Mouse (Mus musculus) hindbrain, embryonic 16.5 days (tissue): ENCODE results near the gene Lsamp. TPM values are rescaled to one million over a fixed set of nuclear protein-coding genes. Genes with fewer than 3 reads are reported as not detected.

Experiments used
- ATAC-seq: fragments of 200-750 bp; cut with Nextera tagmentation; 2 replicates; pipeline ENCODE4 v1.8.0; 2017; ENCODE audit warnings: moderate TSS enrichment, moderate library complexity
- H3K27ac ChIP-seq: fragments of 300-500 bp; sonication (generic); 2 replicates; pipeline ENCODE4 v1.5.1; 2014; ENCODE audit warnings: low read depth, mild to moderate bottlenecking, control low read depth, low read length, moderate library complexity
- H3K27me3 ChIP-seq: fragments of 300-500 bp; sonication (generic); replicated peaks from 2 replicates; pipeline ENCODE4 v1.6.1; 2014; ENCODE audit warnings: low read length; ENCODE audit not compliant: control insufficient read depth, insufficient read depth
- H3K36me3 ChIP-seq: fragments of 300-500 bp; sonication (generic); 2 replicates; pipeline ENCODE4 v1.6.1; 2014; ENCODE audit warnings: mild to moderate bottlenecking, low read length, moderate library complexity, mixed read lengths; ENCODE audit not compliant: control insufficient read depth, insufficient read depth
- H3K4me1 ChIP-seq: fragments of 300-500 bp; sonication (generic); 2 replicates; pipeline ENCODE4 v1.6.1; 2014; ENCODE audit warnings: low read depth, low read length; ENCODE audit not compliant: control insufficient read depth, insufficient read depth
- H3K4me2 ChIP-seq: fragments of 300-500 bp; sonication (generic); 2 replicates; pipeline ENCODE4 v1.6.1; 2014; ENCODE audit warnings: mild to moderate bottlenecking, low read length, control low read depth, moderate library complexity
- H3K4me3 ChIP-seq: fragments of 300-500 bp; sonication (generic); 2 replicates; pipeline ENCODE4 v1.5.1; 2014; ENCODE audit warnings: mild to moderate bottlenecking, low read length, control low read depth, moderate library complexity
- H3K9ac ChIP-seq: fragments of 300-500 bp; sonication (generic); 2 replicates; pipeline ENCODE4 v1.6.1; 2014; ENCODE audit warnings: low read depth, mild to moderate bottlenecking, control low read depth, low read length, moderate library complexity
- H3K9me3 ChIP-seq: fragments of 300-500 bp; sonication (generic); 2 replicates; pipeline ENCODE4 v1.6.1; 2014; ENCODE audit warnings: mild to moderate bottlenecking, low read length, moderate library complexity; ENCODE audit not compliant: control insufficient read depth
- WGBS: fragments of 180-500 bp; shearing (Covaris S2); extraction: QIAGEN DNeasy Blood & Tissue Kit; methylation state at CpG from one replicate; pipeline ENCODE4 v1.1.7; 2014; 5-methylcytosine and 5-hydroxymethylcytosine counted together
- polyA plus RNA-seq: library from polyadenylated mRNA; unstranded; fragments of >200 nt; fragmentation: Nextera tagmentation; extraction: Ambion mirVana; gene quantifications from 2 replicates; pipeline ENCODE4 v1.2.1, GENCODE M21; 2015

Gene Lsamp
- polyA plus RNA-seq, 1 experiment from 2014 or later, result 107 TPM

- no peak overlapping the region for H3K4me2 ChIP-seq
- no peak for ATAC-seq
These were observed 897.8 kb downstream of the Lsamp start for GRCm38 (mm10) chr16:40881942-40882341.

GRCm38 (mm10) chr16:40891338-40891737 lies 907.2 kb downstream of the Lsamp start:
- WGBS, result 22% methylated on average over 7 of the region's 7 CpGs

More at GRCm38 (mm10) chr16:40881942-40882341, 897.8 kb downstream of the Lsamp start:
- 73% methylated on average over 5 of the region's 5 CpGs for WGBS
- no peaks in the 10 kb centered on the region for H3K27me3 ChIP-seq
- H3K9me3 ChIP-seq, result no peaks in the 10 kb centered on the region
- H3K4me1 ChIP-seq, result no peaks in the 10 kb centered on the region
- H3K27ac ChIP-seq, result no peak overlapping the region
- no peak overlapping the region for H3K9ac ChIP-seq
- no peaks in the 10 kb centered on the region for H3K36me3 ChIP-seq
- H3K4me3 ChIP-seq, result no peak overlapping the region

GRCm38 (mm10) chr16:40897768-40898327 lies 913.7 kb downstream of the Lsamp start:
- WGBS, result 58% methylated on average over 4 of the region's 4 CpGs

More at GRCm38 (mm10) chr16:40891338-40891737, 907.2 kb downstream of the Lsamp start:
- Histone ChIP-seq H3K4me3 (no peak overlapping the region), H3K4me2 (no peak overlapping the region), H3K9me3 (no peaks in the 10 kb centered on the region), H3K27ac (no peak overlapping the region), H3K4me1 (no peaks in the 10 kb centered on the region; the same call in 1 of the 2 replicates), H3K27me3 (no peaks in the 10 kb centered on the region), H3K36me3 (no peaks in the 10 kb centered on the region), H3K9ac (no peak overlapping the region)
- ATAC-seq, result peak; percentile 64

GRCm38 (mm10) chr16:40907892-40908291 lies 923.7 kb downstream of the Lsamp start:
- H3K4me3 ChIP-seq, result no peak overlapping the region
- H3K9me3 ChIP-seq, result no peaks in the 10 kb centered on the region
- WGBS, result 56% methylated on average over 1 of the region's 1 CpGs
- H3K4me1 ChIP-seq, result no peaks in the 10 kb centered on the region
- no peak for ATAC-seq
- H3K27me3 ChIP-seq, result no peaks in the 10 kb centered on the region
- no peak overlapping the region for H3K27ac ChIP-seq
- H3K4me2 ChIP-seq, result no peak overlapping the region
- no peaks in the 10 kb centered on the region for H3K36me3 ChIP-seq
- no peak overlapping the region for H3K9ac ChIP-seq

More at GRCm38 (mm10) chr16:40897768-40898327, 913.7 kb downstream of the Lsamp start:
- Histone ChIP-seq H3K4me1 (no peaks in the 10 kb centered on the region), H3K4me3 (no peak overlapping the region), H3K9ac (no peak overlapping the region), H3K4me2 (no peak overlapping the region), H3K27ac (no peak overlapping the region), H3K36me3 (no peaks in the 10 kb centered on the region), H3K9me3 (no peaks in the 10 kb centered on the region), H3K27me3 (no peaks in the 10 kb centered on the region)
- no peak for ATAC-seq

GRCm38 (mm10) chr16:40914141-40914540 lies 930.0 kb downstream of the Lsamp start:
- Histone ChIP-seq H3K27ac (no peak overlapping the region), H3K4me2 (no peak overlapping the region), H3K9ac (no peak overlapping the region), H3K4me3 (no peak overlapping the region), H3K4me1 (no peaks in the 10 kb centered on the region), H3K36me3 (no peaks in the 10 kb centered on the region), H3K27me3 (no peaks in the 10 kb centered on the region), H3K9me3 (no peaks in the 10 kb centered on the region)
- 88% methylated on average over 2 of the region's 2 CpGs for WGBS
- no peak for ATAC-seq

GRCm38 (mm10) chr16:40930596-40930995 lies 946.4 kb downstream of the Lsamp start:
- Histone ChIP-seq H3K4me3 (no peak overlapping the region), H3K4me2 (no peak overlapping the region), H3K9ac (no peak overlapping the region), H3K36me3 (no peaks in the 10 kb centered on the region), H3K9me3 (no peaks in the 10 kb centered on the region), H3K27ac (no peak overlapping the region), H3K27me3 (no peaks in the 10 kb centered on the region), H3K4me1 (no peaks in the 10 kb centered on the region)
- WGBS, result 93% methylated on average over 4 of the region's 4 CpGs
- no peak for ATAC-seq

GRCm38 (mm10) chr16:40942266-40942665 lies 958.1 kb downstream of the Lsamp start:
- H3K9me3 ChIP-seq, result no peaks in the 10 kb centered on the region
- 73% methylated on average over 3 of the region's 3 CpGs for WGBS
- no peak for ATAC-seq
- no peaks in the 10 kb centered on the region for H3K36me3 ChIP-seq
- no peaks in the 10 kb centered on the region; the same call in 1 of the 2 replicates for H3K4me1 ChIP-seq
- no peak overlapping the region for H3K9ac ChIP-seq
- H3K27ac ChIP-seq, result no peak overlapping the region
- H3K4me3 ChIP-seq, result no peak overlapping the region
- no peaks in the 10 kb centered on the region for H3K27me3 ChIP-seq
- H3K4me2 ChIP-seq, result no peak overlapping the region

GRCm38 (mm10) chr16:40945834-40946233 lies 961.7 kb downstream of the Lsamp start:
- H3K9me3 ChIP-seq, result no peaks in the 10 kb centered on the region
- no peaks in the 10 kb centered on the region for H3K36me3 ChIP-seq
- H3K4me1 ChIP-seq, result no peaks in the 10 kb centered on the region; the same call in 1 of the 2 replicates
- no peak overlapping the region for H3K4me3 ChIP-seq
- no peak overlapping the region for H3K27ac ChIP-seq
- H3K9ac ChIP-seq, result no peak overlapping the region
- ATAC-seq, result no peak
- no peaks in the 10 kb centered on the region for H3K27me3 ChIP-seq
- H3K4me2 ChIP-seq, result no peak overlapping the region
- whole genome bisulfite sequencing, result 35% methylated on average over 1 of the region's 1 CpGs

- no peaks in the 10 kb centered on the region for H3K9me3 ChIP-seq
- H3K4me2 ChIP-seq, result no peak overlapping the region
- no peak overlapping the region for H3K4me3 ChIP-seq
- H3K27ac ChIP-seq, result no peak overlapping the region
- no peaks in the 10 kb centered on the region for H3K36me3 ChIP-seq
- no peak for ATAC-seq
- no peaks in the 10 kb centered on the region for H3K27me3 ChIP-seq
- H3K4me1 ChIP-seq, result no peaks in the 10 kb centered on the region; the same call in 1 of the 2 replicates
- H3K9ac ChIP-seq, result no peak overlapping the region
These were observed 963.9 kb downstream of the Lsamp start for GRCm38 (mm10) chr16:40948013-40948412.
